Mouse (Mus musculus) embryonic facial prominence, embryonic 10.5 days (tissue): ENCODE measurements around the gene Sema6c. TPM values are rescaled to one million over a fixed set of nuclear protein-coding genes. Genes with fewer than 3 reads are reported as not detected.

ENCODE experiments used
- microRNA-seq: library from miRNA; unstranded; fragments of <30 nt; microRNA quantifications from one replicate; pipeline ENCODE4, GENCODE M21; 2017
- polyA plus RNA-seq: library from polyadenylated mRNA; unstranded; fragments of >200 nt; fragmentation: Nextera tagmentation; extraction: Ambion mirVana; gene quantifications from 2 replicates; pipeline ENCODE4 v1.2.1, GENCODE M21; 2016

Sema6c gene
- polyA plus RNA-seq, 1 experiment from 2014 or later, result 9.2 TPM

Small RNA genes within 50 kb of the gene (microRNA-seq; reads per million reads assigned to microRNA genes)
- not detected for gene Mir8099-1

Other genes with a start within 250 kb of the Sema6c start
- 6.4 and 7.7 TPM in 2 replicates for gene Selenbp1, start 227.4 kb upstream of the Sema6c start, polyA plus RNA-seq
- gene Rfx5, start 206.4 kb upstream of the Sema6c start, polyA plus RNA-seq, result 6.9 and 7.0 TPM in 2 replicates
- 23.8 and 24.4 TPM in 2 replicates for gene Pi4kb, start 185.7 kb upstream of the Sema6c start, polyA plus RNA-seq
- 34.9 and 36.9 TPM in 2 replicates for gene Zfp687, start 145.0 kb upstream of the Sema6c start, polyA plus RNA-seq
- 349 and 357 TPM in 2 replicates for gene Psmd4, start 117.8 kb upstream of the Sema6c start, polyA plus RNA-seq
- gene Pip5k1a, start 53.5 kb upstream of the Sema6c start, polyA plus RNA-seq, result 18.0 and 21.3 TPM in 2 replicates
- gene Vps72, start 49.4 kb upstream of the Sema6c start, polyA plus RNA-seq, result 288 and 295 TPM in 2 replicates
- gene Tmod4, start 36.0 kb upstream of the Sema6c start, polyA plus RNA-seq, result 1.4 and 1.5 TPM in 2 replicates
- 81.0 and 84.4 TPM in 2 replicates for gene Scnm1, start 26.4 kb upstream of the Sema6c start, polyA plus RNA-seq
- 14.0 and 14.5 TPM in 2 replicates for gene Lysmd1, start 26.4 kb upstream of the Sema6c start, polyA plus RNA-seq
- 0.98 and 2.8 TPM in 2 replicates for gene Tnfaip8l2, start 18.1 kb upstream of the Sema6c start, polyA plus RNA-seq
- 12.0 and 12.5 TPM in 2 replicates for gene Gabpb2, start 57.5 kb downstream of the Sema6c start, polyA plus RNA-seq
- 91.1 and 91.2 TPM in 2 replicates for gene Cdc42se1, start 68.3 kb downstream of the Sema6c start, polyA plus RNA-seq
- 29.9 and 35.2 TPM in 2 replicates for gene Mllt11, start 71.7 kb downstream of the Sema6c start, polyA plus RNA-seq
- gene Gm128, start 81.1 kb downstream of the Sema6c start, polyA plus RNA-seq, result 0.38 and 0.45 TPM in 2 replicates
- 0.99 and 2.0 TPM in 2 replicates for gene Bnipl, start 90.7 kb downstream of the Sema6c start, polyA plus RNA-seq
- 36.3 and 37.1 TPM in 2 replicates for gene Mindy1, start 120.9 kb downstream of the Sema6c start, polyA plus RNA-seq
- 27.3 and 29.1 TPM in 2 replicates for gene Prune1, start 121.6 kb downstream of the Sema6c start, polyA plus RNA-seq
- gene Anxa9, start 146.7 kb downstream of the Sema6c start, polyA plus RNA-seq, result 1.3 and 1.4 TPM in 2 replicates
- gene Cers2, start 154.3 kb downstream of the Sema6c start, polyA plus RNA-seq, result 125 TPM in 2 replicates
- 60.9 and 61.1 TPM in 2 replicates for gene Setdb1, start 196.7 kb downstream of the Sema6c start, polyA plus RNA-seq
- gene 4930558C23Rik, start 242.4 kb downstream of the Sema6c start, polyA plus RNA-seq, result not detected in 2 replicates